Mouse (Mus musculus) stomach, adult 2 months (tissue): ENCODE data around the gene Ly6g6d. TPM values are rescaled to one million over a fixed set of nuclear protein-coding genes. Genes with fewer than 3 reads are reported as not detected.

Source experiments
- polyA plus RNA-seq: library from polyadenylated mRNA; depleted of rRNA; stranded (reverse); fragments of >200 nt; gene quantifications from 2 replicates; pipeline ENCODE4 v1.2.3, GENCODE M21; 2012; rRNA removed

The Ly6g6d gene
- polyA plus RNA-seq, result 5.1 and 6.4 TPM in 2 replicates

DNA sequence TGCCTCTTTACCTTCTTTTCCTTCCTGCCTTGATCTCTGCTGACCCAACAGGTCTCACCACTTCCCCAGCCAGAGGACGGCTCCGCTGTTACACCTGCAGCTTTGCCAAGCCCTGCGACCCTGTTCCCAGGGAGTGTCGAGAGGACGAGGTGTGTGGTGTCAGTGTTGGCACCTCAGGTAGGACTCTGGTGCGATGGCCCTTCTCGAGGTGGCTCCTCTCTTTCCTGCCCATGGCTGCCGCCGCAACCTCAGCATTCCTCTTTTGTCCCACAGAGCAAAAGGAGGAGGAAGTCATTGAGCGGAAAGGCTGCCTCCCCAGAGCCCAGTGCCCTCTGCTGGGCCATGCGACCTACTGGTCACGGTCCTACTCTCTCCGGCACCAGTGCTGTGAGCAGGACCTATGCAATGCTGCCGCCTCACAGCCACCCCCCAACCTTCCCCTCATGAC, at the start of gene Ly6g6d:
Gene Ly6g6d, minus strand, starts transcription at position 280 of the 448 bp plus-strand sequence.

DNA sequence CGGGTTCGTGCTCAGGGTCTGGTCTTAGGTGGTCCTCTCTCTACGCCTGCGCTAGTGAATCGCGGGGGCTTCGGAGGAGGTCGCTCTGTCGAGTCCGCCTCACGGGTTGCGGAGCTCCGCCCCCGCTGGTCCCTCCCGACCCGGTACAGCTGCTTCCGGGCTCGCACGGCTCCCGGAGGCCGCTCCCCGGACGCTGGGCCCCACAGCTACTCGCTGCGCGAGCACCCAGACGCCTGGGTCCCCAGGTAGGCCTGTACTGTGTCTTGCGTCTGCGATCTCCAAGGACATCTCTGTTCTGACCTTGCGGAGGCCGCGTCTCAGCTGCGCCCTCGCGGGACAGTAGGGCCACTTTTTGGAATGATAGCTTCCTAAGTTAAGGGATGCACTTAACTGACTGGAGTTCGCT, 48.3 kb upstream of the Ly6g6d start, which contains the start of gene D17H6S53E:
Gene D17H6S53E, plus strand, starts transcription at position 168 of the 406 bp plus-strand sequence.

DNA sequence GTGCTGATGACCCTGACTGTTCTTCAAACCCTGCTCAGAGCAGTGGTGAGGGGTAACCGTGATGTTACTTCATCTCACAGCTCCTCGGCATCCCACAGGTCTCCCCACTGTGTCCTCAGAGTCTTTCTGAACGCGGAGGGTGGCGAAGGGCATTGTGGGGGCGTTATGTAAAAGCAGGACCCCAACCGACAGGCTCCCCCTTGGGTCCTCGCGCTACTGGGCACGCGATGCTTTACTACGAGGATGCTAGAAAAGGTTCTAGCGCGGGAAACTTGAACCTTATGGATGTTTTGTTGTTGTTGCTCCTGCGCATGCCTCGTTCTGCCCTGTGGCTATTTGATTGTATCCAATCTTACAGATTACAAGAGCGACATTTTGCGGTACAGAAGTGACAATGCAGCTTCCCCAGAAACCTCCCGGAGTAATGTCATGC, 44.0 kb upstream of the Ly6g6d start, which contains the start of gene Csnk2b:
Gene Csnk2b, minus strand, starts transcription at position 183 of the 433 bp plus-strand sequence.

DNA sequence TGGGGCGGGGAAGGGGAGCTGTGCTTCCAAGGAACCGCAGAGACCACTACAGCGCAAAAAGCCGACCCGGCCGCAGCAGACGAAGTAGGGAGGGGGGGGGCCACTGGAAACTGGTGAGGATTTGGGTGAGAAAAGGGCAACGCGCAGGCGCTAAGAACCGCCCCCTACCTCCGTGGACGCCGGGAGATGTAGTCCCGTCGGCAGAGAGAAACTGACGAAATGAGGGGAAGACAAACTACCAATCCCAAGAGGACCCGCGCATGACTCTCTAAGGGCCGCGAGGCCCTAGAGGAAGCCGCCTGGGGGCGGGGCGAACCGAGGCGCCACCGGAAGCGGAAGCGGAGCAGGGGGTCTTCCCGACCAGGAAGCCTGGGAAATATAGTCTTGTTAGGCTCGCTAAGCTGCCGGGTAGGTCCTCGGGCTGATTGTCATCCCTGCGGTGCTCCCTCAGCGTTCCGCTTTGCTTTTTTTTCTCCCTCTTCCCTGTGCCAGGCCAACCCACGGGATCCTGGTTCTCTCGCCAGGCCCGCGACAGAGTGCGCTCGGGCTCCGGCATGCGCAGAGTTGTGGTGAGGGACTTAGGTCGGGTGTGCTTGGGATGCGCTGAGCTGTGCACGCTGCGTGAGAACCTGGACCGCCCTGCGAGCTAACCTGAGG, 43.4 kb upstream of the Ly6g6d start, which contains the start of gene Gpank1:
Gene Gpank1, plus strand, starts transcription at position 313 of the 657 bp plus-strand sequence.

DNA sequence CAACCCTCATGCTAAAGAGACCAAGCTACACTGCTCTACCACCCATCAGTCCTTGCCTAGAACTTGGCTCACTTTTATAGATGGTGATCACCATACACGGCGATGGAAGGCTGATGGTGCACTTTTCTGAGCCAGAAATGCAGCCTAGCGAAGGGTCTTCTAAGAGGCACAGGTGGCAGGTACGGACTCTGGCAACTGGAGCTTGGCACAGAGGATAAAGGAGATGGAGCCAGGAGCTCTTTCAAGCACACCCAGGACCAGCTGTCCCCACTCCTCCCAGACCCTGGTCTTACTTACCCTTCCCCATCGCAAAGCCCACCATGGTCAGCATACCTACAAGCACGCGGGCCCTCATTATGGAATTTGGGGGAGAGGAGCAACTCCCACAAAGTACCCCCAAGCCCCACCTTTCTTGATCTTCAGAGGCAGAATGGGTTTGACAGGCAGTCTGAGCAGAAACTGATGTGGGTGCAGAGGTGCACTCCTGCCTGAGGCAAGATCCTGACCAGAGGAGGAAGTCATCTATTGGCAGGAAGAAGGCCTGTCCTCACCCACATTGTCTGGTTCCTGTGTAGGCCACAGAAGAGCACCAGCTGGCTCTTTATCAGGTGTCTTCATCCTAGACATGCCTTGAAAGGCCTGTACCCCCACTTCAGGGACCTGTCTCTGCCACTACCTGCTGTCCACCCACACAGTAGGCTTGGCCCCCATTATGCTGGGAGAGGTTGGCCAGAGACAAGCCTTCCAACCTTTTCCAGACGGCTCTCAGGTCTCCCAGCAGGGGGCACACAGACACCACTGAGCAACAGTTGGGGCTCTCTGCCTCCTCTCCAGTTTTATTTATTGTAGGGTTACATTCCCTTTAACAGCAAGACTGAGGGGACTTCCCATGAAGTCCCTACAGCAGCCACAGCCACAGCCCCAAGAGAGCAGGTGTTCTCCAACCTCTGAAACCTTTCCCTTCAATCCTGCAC, 37.5 kb upstream of the Ly6g6d start, which contains the start of gene Ly6g5b:
Gene Ly6g5b, minus strand, starts transcription at position 383 of the 974 bp plus-strand sequence.

DNA sequence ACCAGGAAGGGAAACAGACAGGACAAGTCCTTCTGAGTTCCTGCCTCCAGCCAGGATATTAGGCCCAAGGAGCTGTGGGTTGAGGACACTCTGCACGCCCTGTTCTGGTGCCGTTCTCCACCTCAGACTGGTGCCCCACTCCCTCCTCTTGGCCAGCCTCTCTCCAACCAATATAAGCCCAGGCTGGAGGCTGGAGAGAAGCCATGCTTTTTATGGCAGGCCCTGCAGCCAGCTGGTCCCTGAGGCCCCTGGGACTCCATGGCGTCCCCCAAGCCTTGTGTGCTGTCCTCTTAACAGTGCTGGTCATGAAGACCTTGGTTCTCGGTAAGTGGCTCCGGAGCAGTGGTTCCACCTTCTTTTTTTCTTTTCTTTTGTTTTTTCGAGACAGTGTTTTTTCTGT, 30.2 kb upstream of the Ly6g6d start, which contains the start of gene Ly6g5c:
Gene Ly6g5c, plus strand, starts transcription at position 183 of the 400 bp plus-strand sequence.

DNA sequence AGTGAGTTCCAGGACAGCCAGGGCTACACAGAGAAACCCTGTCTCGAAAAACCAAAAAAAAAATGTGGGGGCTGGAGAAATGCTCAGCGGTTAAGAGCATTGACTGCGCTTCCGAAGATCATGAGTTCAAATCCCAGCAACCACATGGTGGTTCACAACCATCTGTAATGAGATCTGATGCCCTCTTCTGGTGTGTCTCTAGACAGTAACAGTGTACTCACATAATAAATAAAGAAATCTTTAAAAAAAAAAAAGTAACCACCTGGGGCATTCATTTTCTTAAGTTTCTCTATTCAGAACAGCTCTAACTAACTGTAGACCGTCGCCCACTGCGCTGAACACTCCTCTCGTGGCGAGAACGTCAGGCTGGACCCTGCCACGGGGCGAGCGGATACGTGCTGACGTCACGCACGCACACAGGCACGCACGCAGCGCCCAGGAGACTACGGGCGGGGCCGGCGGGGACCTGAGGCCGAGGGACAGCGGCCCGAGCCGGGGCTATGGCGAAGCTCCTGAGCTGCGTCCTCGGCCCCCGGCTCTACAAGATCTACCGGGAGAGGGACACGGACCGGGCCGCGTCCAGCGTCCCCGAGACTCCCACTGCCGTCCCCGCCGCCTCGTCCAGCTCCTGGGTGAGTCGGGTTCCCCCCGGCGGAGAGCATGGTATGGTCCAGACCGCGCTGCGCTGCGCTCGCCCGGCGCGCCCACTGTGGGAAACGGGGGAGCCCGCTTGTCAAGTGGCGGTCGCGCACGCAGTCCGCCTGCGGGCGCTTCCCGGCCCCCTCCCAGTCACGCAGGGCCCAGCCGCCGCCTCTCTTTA, 11.2 kb upstream of the Ly6g6d start, which contains the start of gene Abhd16a:
Gene Abhd16a, plus strand, starts transcription at position 439 of the 820 bp plus-strand sequence.

DNA sequence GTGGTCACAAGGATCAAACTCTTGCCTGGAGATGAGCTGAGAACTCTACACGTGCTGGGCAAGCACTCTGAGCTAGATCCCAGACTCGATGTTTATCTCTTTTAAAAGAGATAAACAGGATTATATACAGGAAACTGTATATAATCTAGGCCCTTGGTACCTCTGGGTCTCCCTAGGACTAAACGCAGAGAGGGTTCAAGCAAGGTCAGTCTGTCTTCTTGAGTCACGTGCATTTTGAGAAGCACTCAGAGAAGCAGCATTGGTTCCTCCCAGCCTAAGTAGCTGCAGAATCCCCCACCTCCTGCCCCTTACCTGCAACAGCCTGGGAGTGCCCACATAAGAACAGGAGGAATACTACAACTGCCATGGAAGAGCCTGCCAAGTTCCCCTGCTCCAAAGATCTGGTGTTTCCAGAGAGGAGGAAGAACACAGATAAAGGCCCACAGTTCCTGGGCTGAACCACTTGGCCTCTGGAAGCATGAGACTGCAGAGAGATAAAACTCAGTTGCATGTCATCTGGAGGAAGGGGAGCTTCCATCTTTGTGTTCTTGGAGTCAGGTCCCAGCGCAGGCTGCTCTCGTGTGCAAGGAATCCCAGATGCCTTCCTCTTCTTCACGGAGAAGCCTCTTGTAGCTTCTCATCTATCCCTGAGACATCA, 7.5 kb upstream of the Ly6g6d start, which contains the start of gene Ly6g6f:
Gene Ly6g6f, minus strand, starts transcription at position 403 of the 658 bp plus-strand sequence.

DNA sequence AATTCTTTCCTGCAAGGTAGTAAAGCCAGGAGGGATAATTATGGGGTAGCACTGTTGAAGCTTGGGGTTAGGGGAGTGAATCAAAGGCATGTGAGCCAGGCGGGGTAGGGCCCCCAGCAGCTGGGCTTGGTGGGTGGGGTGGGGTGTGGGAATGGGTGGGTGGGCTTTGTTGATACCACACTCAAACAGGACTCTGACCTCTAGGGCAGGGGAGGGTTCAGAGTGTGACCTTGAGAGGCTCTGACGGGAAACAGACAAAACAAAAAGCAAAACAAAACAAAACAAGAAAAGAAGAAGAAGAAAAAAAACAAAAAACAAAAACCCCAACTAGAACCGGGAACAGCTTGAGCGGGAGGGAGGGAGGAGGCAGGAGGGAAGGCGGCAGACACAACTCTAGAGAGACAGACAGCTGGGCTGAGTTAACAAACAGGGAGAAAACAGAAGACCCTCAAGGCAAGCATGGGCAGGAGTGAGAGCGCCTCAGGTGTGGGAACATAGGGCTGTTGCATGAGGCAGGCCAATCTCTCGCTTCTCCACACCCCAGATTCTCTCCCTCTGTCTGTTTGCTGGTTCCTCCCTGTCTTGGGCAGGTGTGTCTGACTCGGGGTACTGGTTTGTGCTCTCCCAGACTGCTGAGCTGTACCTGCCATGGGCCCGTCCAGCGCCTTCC, 1.2 kb downstream of the Ly6g6d start, which contains the start of gene Ly6g6e:
Gene Ly6g6e, plus strand, starts transcription at position 396 of the 670 bp plus-strand sequence.

DNA sequence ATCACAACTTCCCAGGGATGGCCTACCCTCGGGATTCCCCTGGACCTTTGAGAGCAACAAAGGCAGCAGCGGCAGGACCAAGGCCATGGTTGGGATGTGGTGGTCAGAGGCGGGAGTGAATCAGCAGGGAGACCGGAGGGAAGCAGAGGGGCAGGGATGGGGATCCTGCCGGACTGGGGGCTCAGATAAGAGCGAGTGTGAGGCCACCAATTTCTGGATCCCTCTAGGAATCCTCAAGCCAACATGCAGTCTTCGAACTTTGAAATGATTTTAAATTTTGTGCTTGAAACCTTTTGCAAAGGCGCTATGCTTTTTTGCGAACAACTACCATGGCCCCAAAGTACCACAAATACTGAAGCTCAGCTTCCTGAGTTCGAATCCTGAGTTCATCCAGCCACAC, 11.8 kb downstream of the Ly6g6d start, which contains the start of gene Mpig6b:
Gene Mpig6b, minus strand, starts transcription at position 101 of the 400 bp plus-strand sequence.

DNA sequence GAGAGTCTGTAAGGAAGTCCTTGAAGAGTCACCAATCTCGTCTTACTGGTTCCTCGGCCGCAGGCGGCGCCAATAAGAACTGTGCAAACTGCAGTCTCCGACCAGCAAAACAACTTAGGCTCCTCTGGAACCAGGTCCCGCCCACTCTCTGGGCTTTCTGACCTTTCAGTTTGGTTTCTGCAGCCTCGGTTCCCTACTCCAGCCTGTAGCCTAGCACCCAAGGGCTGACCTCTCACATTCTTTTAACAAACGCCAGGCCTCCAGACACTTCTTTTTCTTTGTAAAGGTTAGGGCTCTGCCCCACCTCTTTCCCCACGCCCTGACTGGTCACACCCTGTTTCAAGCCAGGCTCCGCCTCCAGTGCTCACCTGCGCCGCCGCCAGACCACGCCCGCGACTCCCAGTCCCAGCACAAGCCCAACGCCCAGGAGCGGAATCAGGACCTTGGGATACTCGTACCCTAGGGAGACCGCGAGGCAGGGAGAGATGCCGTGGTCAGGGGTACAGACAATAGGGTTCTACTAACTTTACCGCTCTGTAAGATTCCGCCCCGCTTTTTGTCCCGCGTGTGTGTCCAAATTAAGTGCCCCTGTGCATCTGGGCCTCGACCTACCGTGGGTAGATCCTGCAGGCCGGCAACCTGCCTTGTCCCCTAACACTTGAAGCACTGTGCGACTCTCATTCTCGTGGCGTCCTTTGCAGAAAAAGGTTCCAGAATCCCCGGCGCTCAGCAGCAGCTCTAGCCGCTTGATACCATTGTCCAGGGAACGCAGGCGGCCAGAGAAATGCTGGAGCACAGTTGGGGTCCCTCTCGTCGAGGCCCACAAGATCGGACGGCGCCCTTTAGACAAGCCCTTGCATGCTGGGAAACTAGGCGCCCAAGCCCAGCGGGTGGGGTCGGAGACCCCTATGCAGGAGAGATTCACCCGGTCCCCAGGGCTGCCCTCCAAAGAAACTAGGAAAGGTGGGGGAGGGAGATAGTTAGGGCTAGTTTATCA, 12.6 kb downstream of the Ly6g6d start, which contains the start of gene Ly6g6c:
Gene Ly6g6c, plus strand, starts transcription at position 438 of the 997 bp plus-strand sequence.

DNA sequence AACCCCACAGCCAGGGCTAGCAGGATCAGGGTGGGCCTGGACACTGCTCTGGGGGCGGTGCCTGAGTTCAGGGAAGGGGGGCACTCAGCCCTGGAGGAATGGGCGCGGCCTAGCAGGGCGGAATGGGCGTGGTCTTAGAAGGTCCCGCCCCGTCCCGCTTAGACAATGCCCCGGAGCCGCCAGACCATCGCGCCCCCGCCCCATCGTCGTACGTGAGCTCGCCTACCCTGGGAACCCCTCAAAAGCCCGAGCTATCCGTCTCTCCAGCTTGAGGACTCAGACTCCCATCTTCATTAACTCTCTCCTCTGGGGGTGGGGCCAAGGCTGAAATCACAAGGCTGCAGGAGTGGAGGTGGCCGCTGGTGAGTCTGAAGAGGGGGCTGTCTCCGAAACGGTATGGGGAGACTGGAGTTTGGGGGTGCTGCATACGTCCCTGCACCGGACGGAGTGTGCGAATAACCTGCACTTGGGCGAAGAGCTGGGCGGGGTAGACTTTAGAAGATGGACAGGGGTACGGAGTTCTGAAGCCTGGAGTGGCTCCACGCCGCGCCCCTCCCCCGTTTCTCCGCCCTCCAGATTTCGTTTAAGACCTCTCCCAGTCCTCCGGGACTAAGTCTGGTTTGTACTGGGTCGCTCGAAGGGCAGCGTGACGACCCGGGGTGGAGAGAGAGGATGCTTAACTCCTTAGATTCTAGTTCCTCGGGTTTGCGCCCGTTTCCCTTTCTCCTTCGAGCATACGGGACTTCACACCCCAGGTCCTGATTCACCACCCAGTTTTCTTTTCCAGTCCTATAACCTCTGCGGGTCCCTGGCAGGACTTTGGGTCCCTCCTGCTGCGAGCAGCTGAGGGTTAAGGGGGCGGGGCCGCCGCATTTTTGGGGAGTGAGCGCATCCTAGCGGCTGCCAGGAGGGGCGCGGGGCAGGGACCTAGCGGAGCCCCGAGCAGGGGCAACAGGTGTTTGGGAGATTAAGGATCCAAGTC, 18.7 kb downstream of the Ly6g6d start, which contains the start of gene Ddah2:
Gene Ddah2, plus strand, starts transcription at position 125 of the 982 bp plus-strand sequence.

DNA sequence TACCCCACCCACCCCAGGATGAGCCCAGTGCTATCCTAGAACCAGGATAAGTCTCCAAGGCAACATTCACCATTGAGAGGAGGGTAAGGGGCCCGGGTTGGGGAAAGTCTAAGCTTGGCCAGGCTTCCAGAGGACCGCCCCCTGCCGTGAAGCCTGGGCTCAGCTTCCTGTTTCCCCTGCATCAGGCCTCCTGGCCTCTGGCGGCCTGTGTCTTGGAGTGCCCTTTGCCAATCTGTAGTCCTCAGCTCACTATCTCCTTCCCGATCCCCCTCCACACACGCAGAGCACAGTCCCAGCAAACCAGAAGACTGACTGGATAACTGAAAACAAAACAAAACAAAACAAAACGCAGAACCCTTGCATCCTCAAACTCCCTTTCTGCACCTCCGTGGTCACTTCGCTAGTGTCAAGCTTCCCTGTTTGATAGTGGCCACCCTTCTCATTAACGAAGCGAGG, 28.3 kb downstream of the Ly6g6d start, which contains the start of gene Clic1:
Gene Clic1, plus strand, starts transcription at position 406 of the 456 bp plus-strand sequence.

DNA sequence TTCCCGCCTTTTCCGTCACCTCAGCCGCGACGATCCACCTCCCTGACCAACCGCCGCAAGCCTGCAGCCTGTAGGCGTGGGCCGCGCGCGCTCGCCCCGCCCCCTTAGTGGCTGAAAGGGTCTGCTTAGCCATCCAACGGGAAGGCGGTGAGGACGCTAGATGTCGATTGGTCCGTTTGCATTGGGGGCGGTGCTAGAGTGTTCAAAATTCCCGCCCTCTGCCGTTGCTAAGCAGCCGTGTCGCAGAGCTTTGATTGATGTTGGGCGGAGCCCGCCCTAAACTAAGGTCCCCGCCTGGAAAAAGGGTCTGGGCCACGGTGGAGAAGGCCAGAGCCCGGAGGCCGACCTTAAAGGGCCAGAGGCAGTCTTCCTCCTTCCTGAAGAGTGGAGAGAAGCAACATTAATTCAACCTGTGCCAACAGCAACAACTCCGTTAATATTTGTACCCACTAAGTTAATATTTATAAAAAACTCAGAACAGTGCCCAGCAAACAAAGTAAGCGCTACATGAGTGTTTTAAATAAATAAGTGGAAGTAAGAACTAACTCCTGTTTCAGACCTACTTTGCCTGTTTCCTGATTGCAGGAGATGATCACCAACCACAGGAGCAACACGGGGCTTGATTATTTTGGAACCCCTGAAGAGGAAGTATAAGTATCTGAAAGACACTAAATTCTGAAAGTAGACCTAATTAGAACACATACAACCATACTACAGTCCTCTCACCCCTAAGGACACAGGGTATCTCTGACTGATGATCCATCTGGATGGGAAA, 31.0 kb downstream of the Ly6g6d start, which contains the start of gene Msh5:
Gene Msh5, minus strand, starts transcription at position 65 of the 775 bp plus-strand sequence.

DNA sequence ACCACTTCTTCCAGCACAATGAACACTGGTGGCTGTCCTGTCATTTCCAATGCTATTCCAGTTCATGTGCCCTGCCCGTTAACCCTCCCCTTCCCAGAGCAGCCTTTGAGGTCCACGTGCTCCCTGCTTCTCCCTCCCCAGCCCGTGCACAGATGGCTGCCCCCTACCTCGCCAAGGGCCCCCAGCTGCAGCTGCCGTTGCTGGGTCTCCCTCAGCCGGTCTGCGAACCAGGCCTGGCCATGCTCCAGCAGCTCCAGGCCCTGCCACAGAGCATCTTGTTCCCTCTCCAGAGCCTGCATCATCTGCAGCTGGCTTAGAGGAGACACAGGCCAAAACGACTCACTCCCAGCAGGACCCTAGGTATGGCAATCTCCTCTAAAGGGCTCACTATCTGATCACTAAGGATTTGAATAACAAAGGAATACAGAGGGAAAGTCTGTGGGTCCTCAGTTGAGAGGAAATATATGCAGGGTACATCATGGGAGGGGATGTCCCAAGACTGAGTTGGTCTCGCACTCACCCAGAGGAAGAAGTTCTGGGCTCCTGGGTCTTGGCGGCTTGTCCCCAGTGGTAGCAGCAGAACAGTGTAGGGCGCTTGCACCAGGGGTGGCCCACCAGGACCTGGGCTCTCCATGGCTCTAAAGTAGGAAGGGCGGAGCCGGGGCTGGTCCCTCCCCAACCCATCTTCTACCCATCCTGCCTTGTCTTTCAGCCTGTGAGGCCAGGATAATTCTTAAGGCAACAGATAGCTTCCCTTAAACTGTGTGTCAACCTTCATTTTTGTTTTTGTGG, 50.4 kb downstream of the Ly6g6d start, which contains the start of gene Sapcd1:
Gene Sapcd1, minus strand, starts transcription at position 740 of the 792 bp plus-strand sequence.

